Comparison of ENCODE assay signal across 9 mouse cellular contexts in genomic region chr1:162858748-162859130, GRCm38 (mm10). TPM values are rescaled to one million over a fixed set of nuclear protein-coding genes. Genes with fewer than 3 reads are reported as not detected.
DNase-seq lines count a peak whose midpoint lies in the region; ATAC-seq and TF ChIP-seq lines count a peak whose summit lies in the region.
"Had no signal": no experiment of that assay in that cellular context is flagged by ENCODE, and none has a peak within 500 bp of the region (broad histone marks: within the 10 kb centered on the region; RNA-seq: fewer than 3 reads in every experiment).

No protein-coding gene starts in this region.

- H3K9ac ChIP-seq in heart, adult 2 months (ENCODE audit: low read depth, low read length): peak overlapping the region; percentile 71
- H3K9ac ChIP-seq in heart, embryonic 11.5 days (ENCODE audit: low read depth, low read length): no peak overlapping the region
- H3K9ac ChIP-seq in kidney, embryonic 16.5 days (replicated peaks; ENCODE audit: low read length): peak overlapping the region; percentile 46; the same call in 1 of the 2 replicates
- no peak overlapping the region for H3K9ac ChIP-seq in neural tube, embryonic 15.5 days (replicated peaks)

- H3K4me1 ChIP-seq in heart, adult 2 months (ENCODE audit: control insufficient read depth, insufficient read depth, low read length): peaks cover 11% of the 10 kb centered on the region
- no peaks in the 10 kb centered on the region for H3K4me1 ChIP-seq in heart, embryonic 11.5 days (ENCODE audit: control insufficient read depth, insufficient read depth, low read length)
- peaks cover 15% of the 10 kb centered on the region; the same call in 1 of the 2 replicates for H3K4me1 ChIP-seq in kidney, embryonic 16.5 days (ENCODE audit: insufficient read depth, low read length)
- peaks cover 3% of the 10 kb centered on the region; the same call in 1 of the 2 replicates for H3K4me1 ChIP-seq in neural tube, embryonic 15.5 days

- no peak overlapping the region for H3K4me2 ChIP-seq in heart, embryonic 11.5 days
- H3K4me2 ChIP-seq in kidney, embryonic 16.5 days (replicated peaks; ENCODE audit: low read depth, low read length): peak overlapping the region; percentile 34
- peak overlapping the region; percentile 40 for H3K4me2 ChIP-seq in neural tube, embryonic 15.5 days

- 58% methylated on average over 12 of the region's 12 CpGs for WGBS in heart, adult 2 months
- WGBS in heart, embryonic 11.5 days (ENCODE audit: insufficient replicate concordance): 81% methylated on average over 12 of the region's 12 CpGs
- 59% methylated on average over 12 of the region's 12 CpGs for WGBS in kidney, embryonic 16.5 days
- 53% methylated on average over 12 of the region's 12 CpGs for WGBS in neural tube, embryonic 15.5 days

- TF ChIP-seq CTCF in heart, adult 2 months (IDR thresholded peaks at IDR 0.05): no peak

- peak overlapping the region; percentile 42 for H3K4me3 ChIP-seq in heart, adult 2 months
- no peak overlapping the region for H3K4me3 ChIP-seq in heart, embryonic 11.5 days (ENCODE audit: low read depth, low read length)
- H3K4me3 ChIP-seq in kidney, embryonic 16.5 days (ENCODE audit: low read length): peak overlapping the region; percentile 26
- 0 out of 2 replicates have a peak overlapping the region, but pooled peaks have one; percentile 16 for H3K4me3 ChIP-seq in neural tube, embryonic 15.5 days (replicated peaks)

- no peaks in the 10 kb centered on the region for H3K79me2 ChIP-seq in heart, adult 2 months (replicated peaks; ENCODE audit: control insufficient read depth, insufficient read depth, low read length)

- peak overlapping the region; percentile 63 for H3K27ac ChIP-seq in heart, adult 2 months
- no peak overlapping the region for H3K27ac ChIP-seq in heart, embryonic 11.5 days (ENCODE audit: low read depth, low read length)
- peak overlapping the region; percentile 61; the same call in 1 of the 2 replicates for H3K27ac ChIP-seq in kidney, embryonic 16.5 days (ENCODE audit: low read length)
- peak overlapping the region; percentile 69 for H3K27ac ChIP-seq in neural tube, embryonic 15.5 days (replicated peaks)

- no peaks in the 10 kb centered on the region for H3K27me3 ChIP-seq in heart, adult 2 months (ENCODE audit: control insufficient read depth, insufficient read depth, low read length)
- H3K27me3 ChIP-seq in heart, embryonic 11.5 days (ENCODE audit: control insufficient read depth, insufficient read depth, low read length): no peaks in the 10 kb centered on the region
- no peaks in the 10 kb centered on the region for H3K27me3 ChIP-seq in kidney, embryonic 16.5 days (ENCODE audit: insufficient read depth, low read length)
- H3K27me3 ChIP-seq in neural tube, embryonic 15.5 days (replicated peaks): no peaks in the 10 kb centered on the region

- peak; percentile 34 to 40 for DNase-seq in heart, adult 2 months
- DNase-seq in adipocyte (ENCODE audit: low spot score): peak; percentile 64
- DNase-seq in gastrocnemius, postnatal 36 days: peak; percentile 25 to 26
- no peak for DNase-seq in thymus, postnatal 4 days
- no peak for DNase-seq in embryo, embryonic 10.5 days (ENCODE audit: low spot score)

- TF ChIP-seq POLR2A in heart, adult 2 months (IDR thresholded peaks at IDR 0.05; ENCODE audit: insufficient read depth, low read depth, low read length): no peak

- intact Hi-C loops in heart, adult 2 months (cut with DNase I): no loop called here
- intact Hi-C loops in gastrocnemius, postnatal 36 days (cut with DNase I): no loop called here

- ATAC-seq in heart, embryonic 11.5 days (replicated peaks; ENCODE audit: insufficient number of reproducible peaks, low FRiP score, low TSS enrichment): no peak
- no peak for ATAC-seq in kidney, embryonic 16.5 days (ENCODE audit: low FRiP score, low TSS enrichment)
- peak; percentile 48; the same call in 1 of the 2 replicates for ATAC-seq in neural tube, embryonic 15.5 days (ENCODE audit: low FRiP score)

- no peak for TF ChIP-seq EP300 in heart, adult 2 months (IDR thresholded peaks at IDR 0.05; ENCODE audit: insufficient read depth, low read depth, low read length)

- no peaks in the 10 kb centered on the region for H3K9me3 ChIP-seq in heart, embryonic 11.5 days (replicated peaks; ENCODE audit: control insufficient read depth, low read length)
- H3K9me3 ChIP-seq in kidney, embryonic 16.5 days (ENCODE audit: low read length): no peaks in the 10 kb centered on the region
- no peaks in the 10 kb centered on the region for H3K9me3 ChIP-seq in neural tube, embryonic 15.5 days (replicated peaks)

- peaks cover 21% of the 10 kb centered on the region for H3K36me3 ChIP-seq in heart, adult 2 months (ENCODE audit: control insufficient read depth, insufficient read depth, low read length)
- H3K36me3 ChIP-seq in heart, embryonic 11.5 days (ENCODE audit: control insufficient read depth, insufficient read depth, low read length): no peaks in the 10 kb centered on the region
- no peaks in the 10 kb centered on the region for H3K36me3 ChIP-seq in kidney, embryonic 16.5 days (ENCODE audit: insufficient read depth, low read length)
- no peaks in the 10 kb centered on the region for H3K36me3 ChIP-seq in neural tube, embryonic 15.5 days

RNA-seq across cellular contexts. Expression of gene Fmo1, which starts 7.7 kb away (rescaled TPM):
- total RNA-seq in heart, adult 2 months (2021): 10 to 100 TPM; 33.4 to 33.6 TPM
- polyA plus RNA-seq in heart, adult 2 months (2012; rRNA removed): 41.4 and 43.1 TPM in 2 replicates
- 1.8 TPM in 2 replicates for polyA plus RNA-seq in heart, embryonic 11.5 days (2014; fragmentation: Nextera tagmentation; extraction: Ambion mirVana)
- total RNA-seq in gastrocnemius, postnatal 36 days (2021): 10 to 100 TPM; 13.1 to 17.0 TPM
- polyA plus RNA-seq in kidney, embryonic 16.5 days (2015; fragmentation: Nextera tagmentation; extraction: Ambion mirVana): 62.7 and 65.9 TPM in 2 replicates
- 20.8 and 25.9 TPM in 2 replicates for polyA plus RNA-seq in neural tube, embryonic 15.5 days (2015; fragmentation: Nextera tagmentation; extraction: Ambion mirVana)

RNA-seq across cellular contexts. Expression of gene Fmo2, which starts 39.8 kb away (rescaled TPM):
- total RNA-seq in heart, adult 2 months (2021): 10 to 100 TPM; 35.5 to 52.9 TPM
- polyA plus RNA-seq in heart, adult 2 months (2012; rRNA removed): 17.9 and 24.3 TPM in 2 replicates
- 0.39 and 0.97 TPM in 2 replicates for polyA plus RNA-seq in heart, embryonic 11.5 days (2014; fragmentation: Nextera tagmentation; extraction: Ambion mirVana)
- 10 to 100 TPM; 13.4 to 15.1 TPM for total RNA-seq in gastrocnemius, postnatal 36 days (2021)
- polyA plus RNA-seq in kidney, embryonic 16.5 days (2015; fragmentation: Nextera tagmentation; extraction: Ambion mirVana): 6.5 and 9.3 TPM in 2 replicates
- polyA plus RNA-seq in neural tube, embryonic 15.5 days (2015; fragmentation: Nextera tagmentation; extraction: Ambion mirVana): 0.27 and 0.42 TPM in 2 replicates
- total RNA-seq: MEL had no signal

RNA-seq across cellular contexts. Expression of gene Fmo4, which starts 45.0 kb away (rescaled TPM):
- under 1 TPM in 1 of 2 experiments, not detected in 1; 0.08 TPM for total RNA-seq in heart, adult 2 months (2021)
- 0.20 and 0.23 TPM in 2 replicates for polyA plus RNA-seq in heart, adult 2 months (2012; rRNA removed)
- polyA plus RNA-seq in heart, embryonic 11.5 days (2014; fragmentation: Nextera tagmentation; extraction: Ambion mirVana): not detected in 2 replicates
- total RNA-seq in gastrocnemius, postnatal 36 days (2021): under 1 TPM; 0.12 to 0.41 TPM
- polyA plus RNA-seq in kidney, embryonic 16.5 days (2015; fragmentation: Nextera tagmentation; extraction: Ambion mirVana): 1.7 and 2.1 TPM in 2 replicates
- polyA plus RNA-seq in neural tube, embryonic 15.5 days (2015; fragmentation: Nextera tagmentation; extraction: Ambion mirVana): 0.66 and 0.78 TPM in 2 replicates
- total RNA-seq: MEL had no signal

Comparison
In these comparisons a context has a peak if more than half of its experiments do, and no peak if none do; other contexts are left out.
1. H3K9ac ChIP-seq: peak in heart, adult 2 months (single experiment) and kidney, embryonic 16.5 days (single experiment); none in heart, embryonic 11.5 days (single experiment) and neural tube, embryonic 15.5 days (single experiment).
2. DNase-seq: peak in heart, adult 2 months (2 of 2), adipocyte (single experiment) and gastrocnemius, postnatal 36 days (2 of 2); none in thymus, postnatal 4 days (single experiment) and embryo, embryonic 10.5 days (single experiment).